Mouse (Mus musculus): Measurements from ENCODE around the gene Gm20865. TPM values are rescaled to one million over a fixed set of nuclear protein-coding genes. Genes with fewer than 3 reads are reported as not detected.
"Not testable (repeated sequence)": the region's sequence is repeated elsewhere in the genome, so short reads cannot be mapped to it uniquely, and the experiment has no call there.

The Gm20865 gene
- not detected in 2 replicates for polyA plus RNA-seq (2014; fragmentation: Nextera tagmentation; extraction: Ambion mirVana)

GRCm38 (mm10) chrY:21241275-21241674 lies at the start of gene Gm20865:
Gm20865 (plus strand) TSS chrY:21241575.
- H3K27ac ChIP-seq (replicated peaks; ENCODE audit: low read depth, low read length): not testable (repeated sequence)

More at GRCm38 (mm10) chrY:21241275-21241674, at the start of gene Gm20865:
- not testable (repeated sequence) for H3K9ac ChIP-seq (ENCODE audit: low read length); DNase-seq (ENCODE audit: low spot score); H3K4me2 ChIP-seq (ENCODE audit: low read depth, severe bottlenecking); H3K36me3 ChIP-seq (ENCODE audit: control insufficient read depth, insufficient read depth, low read length); H3K4me1 ChIP-seq (ENCODE audit: control insufficient read depth, insufficient read depth, low read length); H3K4me3 ChIP-seq (ENCODE audit: low read depth, low read length); H3K27me3 ChIP-seq (ENCODE audit: control insufficient read depth, insufficient read depth, low read length); ATAC-seq (ENCODE audit: insufficient number of reproducible peaks, low FRiP score, low TSS enrichment, low read depth); H3K9me3 ChIP-seq (ENCODE audit: control insufficient read depth, low read length)
- WGBS: no CpG with 5 or more reads among the region's 3 CpGs

Other genes with a start within 250 kb of the Gm20865 start
- not detected in 2 replicates for gene Gm29866, start 247.9 kb upstream of the Gm20865 start, polyA plus RNA-seq (2014; fragmentation: Nextera tagmentation; extraction: Ambion mirVana)
- not detected in 2 replicates for gene Gm20909, start 77.0 kb upstream of the Gm20865 start, polyA plus RNA-seq (2014; fragmentation: Nextera tagmentation; extraction: Ambion mirVana)

Measured in limb, embryonic 11.5 days (tissue).